Mouse (Mus musculus): ENCODE results near the gene Tmem190.

GRCm38 (mm10) chr7:4802247-4802646, 19.5 kb downstream of the Tmem190 start:
- TF ChIP-seq CTCF (IDR thresholded peaks at IDR 0.05; ENCODE audit: control insufficient read depth, insufficient read depth, insufficient replicate concordance, low read depth, low read length) (no peak), POLR2A (IDR thresholded peaks at IDR 0.05; ENCODE audit: control insufficient read depth, low read depth, low read length) (no peak)

Measured in testis, adult 2 months (tissue).